Mouse (Mus musculus): ENCODE data around the gene Gm4187.
"Not testable (repeated sequence)": the region's sequence is repeated elsewhere in the genome, so short reads cannot be mapped to it uniquely, and the experiment has no call there.

The Gm4187 gene

GRCm38 (mm10) chr7:22329617-22330016, at the start of gene Gm4187:
TSS of gene Gm4187 (minus strand) at chr7:22329717.
- not testable (repeated sequence) for DNase-seq

- DNase-seq: not testable (repeated sequence)
Measured at GRCm38 (mm10) chr7:22370939-22371338, 41.4 kb upstream of the Gm4187 start, which contains the start of gene Gm8660. TSS of gene Gm8660 (minus strand) at chr7:22371039.
